Mouse (Mus musculus): ENCODE measurements at regions not wholly inside any gene's neighbourhood (a gene's known extent, or its start where the extent isn't known, plus 50 kb on each side); places are given as distances from the start of the nearest gene placed in this dataset.

- DNase-seq = no peak
Observed at GRCm38 (mm10) chr15:65347277-65347676, 332.6 kb upstream of the Gm21961 start.

GRCm38 (mm10) chr15:65342501-65342900, 327.8 kb upstream of the Gm21961 start:
- DNase-seq = peak in 1 of 2 experiments; percentile 17

DNA sequence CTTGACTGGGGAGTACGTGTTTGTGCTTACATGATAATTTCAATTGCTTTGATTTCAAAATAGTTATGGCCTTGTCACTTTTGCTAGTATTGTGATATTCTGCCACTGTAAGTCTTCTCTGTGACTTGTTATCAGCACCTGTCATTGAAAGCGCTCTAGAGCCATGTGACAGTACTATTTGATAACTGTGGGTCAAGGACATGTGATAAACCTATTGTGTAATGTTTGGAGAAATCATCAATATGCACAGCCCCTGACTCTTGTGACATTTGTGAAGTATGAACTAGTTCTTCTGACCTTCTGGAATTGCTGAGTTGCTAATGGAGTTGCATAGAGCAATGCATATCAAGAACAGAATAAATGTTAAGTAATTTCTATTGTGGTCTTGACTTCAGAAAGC, 319.4 kb upstream of the Gm21961 start:
- no peak for DNase-seq

DNA sequence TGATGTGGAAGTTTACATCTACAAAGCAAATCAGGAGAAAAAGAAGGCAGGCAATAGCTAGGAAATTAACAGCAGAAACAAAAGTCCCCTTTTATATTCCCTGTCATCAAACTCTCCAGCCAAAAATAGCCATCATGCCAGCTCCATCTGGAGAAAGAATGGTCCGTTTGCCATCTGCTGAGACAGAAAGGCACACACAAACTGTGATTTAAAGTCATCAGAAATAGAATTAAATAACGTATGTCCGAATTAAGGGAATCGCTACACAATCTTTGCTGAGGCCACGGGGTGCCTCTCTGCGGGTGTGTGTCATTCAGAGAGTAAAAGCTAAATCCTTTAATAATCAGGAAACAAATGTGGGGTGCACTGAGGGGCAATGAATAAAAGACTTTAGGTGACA, 293.4 kb upstream of the Gm21961 start:
- DNase-seq = peak; percentile 17 to 50

DNA sequence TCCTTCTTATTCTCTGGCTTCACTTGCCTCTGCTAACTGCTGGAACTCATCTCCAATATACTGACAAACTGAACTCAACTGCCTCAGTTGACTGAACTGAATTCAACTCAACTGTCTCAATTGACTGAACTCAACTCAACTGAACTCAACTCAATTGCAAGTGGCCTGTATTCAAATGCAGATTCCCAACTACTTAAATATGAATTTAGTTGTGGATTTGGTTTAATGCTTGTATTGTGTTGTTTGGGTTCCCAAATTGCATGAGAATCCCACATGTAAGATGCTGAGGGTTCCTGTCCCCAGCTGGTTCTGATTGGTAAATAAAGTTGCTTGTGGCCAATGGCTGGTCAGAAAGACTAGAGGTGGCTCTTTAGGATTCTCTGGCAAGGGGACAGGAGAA, 244.1 kb upstream of the Gm21961 start:
- DNase-seq = no peak

- DNase-seq = no peak
Observed at GRCm38 (mm10) chr15:65222504-65222903, 207.8 kb upstream of the Gm21961 start.

DNA sequence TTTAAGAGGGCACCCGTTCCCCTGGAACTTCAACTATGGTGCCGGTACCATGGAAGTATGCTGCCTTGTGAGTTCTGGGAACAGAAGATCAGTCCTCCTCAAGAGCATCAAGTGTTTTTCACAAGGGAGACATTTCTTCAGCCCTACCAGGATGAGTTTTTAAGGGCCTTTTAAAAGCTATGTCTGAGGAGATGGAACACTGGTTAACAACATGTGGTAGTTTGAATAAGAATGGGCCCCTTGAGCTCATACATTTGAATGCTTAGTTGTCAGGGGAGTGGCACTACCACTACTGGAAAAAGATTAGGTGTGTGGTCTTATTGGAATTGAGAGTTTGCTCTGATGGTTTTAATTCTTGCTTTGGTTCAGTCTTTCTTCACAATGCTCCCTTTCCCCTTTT, 203.2 kb upstream of the Gm21961 start:
- no peak for DNase-seq

- DNase-seq = no peak
Observed at GRCm38 (mm10) chr15:65196307-65196706, 181.6 kb upstream of the Gm21961 start.

DNA sequence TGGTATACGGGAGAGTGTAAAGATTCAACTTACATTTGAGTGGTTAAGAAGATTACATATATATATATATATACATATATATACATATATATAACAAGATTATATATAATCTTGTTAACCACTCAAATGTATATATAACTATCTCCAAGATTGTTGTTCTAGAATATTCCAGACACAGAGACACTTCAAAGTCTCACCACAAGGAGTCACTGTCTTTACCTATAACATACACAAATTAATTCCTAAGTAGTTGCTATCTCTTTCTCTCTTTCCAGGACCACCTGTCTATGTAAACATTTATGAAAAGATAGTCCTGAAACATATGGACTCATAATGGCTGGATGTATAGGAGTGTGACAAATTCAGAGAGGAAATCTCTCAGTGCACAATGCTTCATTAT, 178.9 kb upstream of the Gm21961 start:
- peak; percentile 6 to 20 for DNase-seq

All from cerebellum, postnatal 14 days (tissue).